In the genomic region with DNA sequence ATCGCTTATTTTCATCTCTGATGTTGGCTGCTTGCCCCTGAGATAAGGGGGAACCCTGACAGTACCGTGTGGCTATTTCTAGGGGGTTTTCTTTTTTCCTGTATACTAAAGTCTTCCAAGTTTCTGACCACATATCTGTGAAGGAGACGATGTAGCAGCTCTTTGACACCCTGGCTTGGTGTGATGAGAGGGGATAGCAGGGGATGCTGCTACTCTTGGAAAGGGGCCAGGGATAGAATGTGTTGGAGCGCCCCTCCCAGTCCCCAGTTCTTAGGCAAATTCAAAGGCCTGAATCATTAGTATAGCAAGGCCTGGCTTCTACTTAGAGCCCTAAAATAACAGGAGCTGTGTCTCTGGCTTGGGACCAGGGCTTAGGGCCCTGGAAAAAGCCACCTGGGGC, we compare ENCODE assay signal across 9 mouse cellular contexts. TPM values are rescaled to one million over a fixed set of nuclear protein-coding genes. Genes with fewer than 3 reads are reported as not detected.
DNase-seq lines count a peak whose midpoint lies in the region; ATAC-seq and TF ChIP-seq lines count a peak whose summit lies in the region.
"Had no signal": no experiment of that assay in that cellular context is flagged by ENCODE, and none has a peak within 500 bp of the region (broad histone marks: within the 10 kb centered on the region; RNA-seq: fewer than 3 reads in every experiment).

No protein-coding gene starts in this region.

- ATAC-seq in heart, embryonic 16.5 days (replicated peaks; ENCODE audit: extremely low read depth, insufficient read depth, low FRiP score), result peak; percentile 7; the same call in 1 of the 2 replicates
- peak; percentile 9; the same call in 1 of the 2 replicates for ATAC-seq in liver, postnatal 0 days

- no peaks in the 10 kb centered on the region for H3K79me2 ChIP-seq in heart, adult 2 months (replicated peaks; ENCODE audit: control insufficient read depth, insufficient read depth, low read length)

- no peak for TF ChIP-seq POLR2A in heart, adult 2 months (IDR thresholded peaks at IDR 0.05; ENCODE audit: insufficient read depth, low read depth, low read length)

- H3K4me2 ChIP-seq in heart, embryonic 16.5 days (ENCODE audit: low read depth, low read length), result peak overlapping the region; percentile 54
- peak overlapping the region; percentile 44 for H3K4me2 ChIP-seq in liver, postnatal 0 days (ENCODE audit: low read depth, low read length)

- H3K9me3 ChIP-seq in heart, embryonic 16.5 days (replicated peaks; ENCODE audit: control insufficient read depth, low read length), result no peaks in the 10 kb centered on the region
- no peaks in the 10 kb centered on the region for H3K9me3 ChIP-seq in liver, postnatal 0 days (ENCODE audit: low read length)

- TF ChIP-seq EP300 in heart, adult 2 months (IDR thresholded peaks at IDR 0.05; ENCODE audit: insufficient read depth, low read depth, low read length), result no peak
- no peak for TF ChIP-seq EP300 in liver, postnatal 0 days (IDR thresholded peaks at IDR 0.05; ENCODE audit: low read depth)

- no peak for DNase-seq in heart, adult 2 months
- DNase-seq in heart, postnatal 4 days, result no peak
- peak; percentile 26 for DNase-seq in ZHBTc4 (ENCODE audit: low read depth, low spot score)
- no peak for DNase-seq in liver, postnatal 0 days
- DNase-seq in right cerebral cortex, adult 18-20 months, result no peak
- no peak for DNase-seq in c-Kit-positive CD71-positive TER-119-positive erythroid progenitor cells, embryonic 14.5 days (ENCODE audit: low spot score)
- DNase-seq in ovary, postnatal 14 days (ENCODE audit: low spot score), result no peak

- peak overlapping the region; percentile 35; the same call in 1 of the 2 replicates for H3K4me3 ChIP-seq in heart, adult 2 months
- H3K4me3 ChIP-seq in heart, embryonic 16.5 days (ENCODE audit: low read length), result peak overlapping the region; percentile 4
- H3K4me3 ChIP-seq in liver, postnatal 0 days (ENCODE audit: low read depth, low read length), result no peak overlapping the region

- H3K36me3 ChIP-seq in heart, adult 2 months (ENCODE audit: control insufficient read depth, insufficient read depth, low read length), result peaks cover 12% of the 10 kb centered on the region
- H3K36me3 ChIP-seq in heart, embryonic 16.5 days (ENCODE audit: control insufficient read depth, insufficient read depth), result peaks cover 16% of the 10 kb centered on the region; the same call in 1 of the 2 replicates
- 0 out of 2 replicates have a peak, but pooled peaks cover 3% of the 10 kb centered on the region for H3K36me3 ChIP-seq in liver, postnatal 0 days (replicated peaks; ENCODE audit: insufficient read depth, low read length)

- peaks cover 20% of the 10 kb centered on the region for H3K4me1 ChIP-seq in heart, adult 2 months (ENCODE audit: control insufficient read depth, insufficient read depth, low read length)
- peaks cover 71% of the 10 kb centered on the region for H3K4me1 ChIP-seq in heart, embryonic 16.5 days (ENCODE audit: control insufficient read depth, insufficient read depth, low read length)
- peaks cover 17% of the 10 kb centered on the region for H3K4me1 ChIP-seq in liver, postnatal 0 days (ENCODE audit: insufficient read depth)

- peak overlapping the region; percentile 94 for H3K27ac ChIP-seq in heart, adult 2 months
- H3K27ac ChIP-seq in heart, embryonic 16.5 days (ENCODE audit: low read length), result peak overlapping the region; percentile 93
- H3K27ac ChIP-seq in liver, postnatal 0 days (ENCODE audit: low read depth), result peak overlapping the region; percentile 7; the same call in 1 of the 2 replicates

- WGBS in heart, adult 2 months, result 6% methylated on average over 4 of the region's 4 CpGs
- WGBS in heart, embryonic 16.5 days, result 7% methylated on average over 4 of the region's 4 CpGs
- WGBS in liver, postnatal 0 days (ENCODE audit: insufficient replicate concordance), result 23% methylated on average over 4 of the region's 4 CpGs

- TF ChIP-seq CTCF in heart, adult 2 months (IDR thresholded peaks at IDR 0.05), result no peak
- no peak for TF ChIP-seq CTCF in liver, postnatal 0 days (IDR thresholded peaks at IDR 0.05; ENCODE audit: low read depth)

- peak overlapping the region; percentile 43 for H3K9ac ChIP-seq in heart, adult 2 months (ENCODE audit: low read depth, low read length)
- peak overlapping the region; percentile 67 for H3K9ac ChIP-seq in heart, embryonic 16.5 days (ENCODE audit: low read length)
- H3K9ac ChIP-seq in liver, postnatal 0 days (replicated peaks), result 0 out of 2 replicates have a peak overlapping the region, but pooled peaks have one; percentile 16

- intact Hi-C loops in heart, adult 2 months (cut with DNase I), result loop anchor here (1.0 to 10.0 kb wide), 3 partner anchors 13 to 349 kb away; partner anchors contain the start of gene P4ha2

- no peaks in the 10 kb centered on the region for H3K27me3 ChIP-seq in heart, adult 2 months (ENCODE audit: control insufficient read depth, insufficient read depth, low read length)
- no peaks in the 10 kb centered on the region for H3K27me3 ChIP-seq in heart, embryonic 16.5 days (ENCODE audit: control insufficient read depth, insufficient read depth, low read length)
- no peaks in the 10 kb centered on the region for H3K27me3 ChIP-seq in liver, postnatal 0 days (ENCODE audit: insufficient read depth, low read length)

RNA-seq across cellular contexts. Expression of gene P4ha2, which starts 13.5 kb away (rescaled TPM):
- total RNA-seq in heart, adult 2 months (2021), result 10 to 100 TPM; 59.9 to 63.6 TPM
- 37.4 and 62.3 TPM in 2 replicates for polyA plus RNA-seq in heart, adult 2 months (2012; rRNA removed)
- total RNA-seq in heart, postnatal 4 days (2021), result 10 to 100 TPM; 24.6 to 28.1 TPM
- 53.3 and 61.1 TPM in 2 replicates for polyA plus RNA-seq in heart, embryonic 16.5 days (2015; fragmentation: Nextera tagmentation; extraction: Ambion mirVana)
- 2.4 and 2.7 TPM in 2 replicates for polyA plus RNA-seq in liver, postnatal 0 days (2015; fragmentation: Nextera tagmentation; extraction: Ambion mirVana)
- total RNA-seq: neutrophil, adult 5-6 weeks had no signal

RNA-seq across cellular contexts. Expression of gene Pdlim4, which starts 44.5 kb away (rescaled TPM):
- total RNA-seq in heart, adult 2 months (2021), result 10 to 100 TPM; 30.8 to 33.8 TPM
- polyA plus RNA-seq in heart, adult 2 months (2012; rRNA removed), result 57.6 and 58.2 TPM in 2 replicates
- total RNA-seq in heart, postnatal 4 days (2021), result 10 to 100 TPM; 25.4 to 26.8 TPM
- polyA plus RNA-seq in heart, embryonic 16.5 days (2015; fragmentation: Nextera tagmentation; extraction: Ambion mirVana), result 16.0 and 26.4 TPM in 2 replicates
- polyA plus RNA-seq in liver, postnatal 0 days (2015; fragmentation: Nextera tagmentation; extraction: Ambion mirVana), result 4.0 TPM in 2 replicates

Comparison
In these comparisons a context has a peak if more than half of its experiments do, and no peak if none do; other contexts are left out.
1. H3K27ac ChIP-seq: peak in every context shown above with its lines; median percentile 94 in heart, adult 2 months; 93 in heart, embryonic 16.5 days; 7 in liver, postnatal 0 days.
2. H3K9ac ChIP-seq: peak in every context shown above with its lines; median percentile 67 in heart, embryonic 16.5 days; 43 in heart, adult 2 months; 16 in liver, postnatal 0 days.
3. RNA of gene P4ha2, which starts 13.5 kb away (polyA plus RNA-seq): 53.3 to 61.1 TPM in heart, embryonic 16.5 days and 37.4 to 62.3 TPM in heart, adult 2 months; 2.4 to 2.7 TPM in liver, postnatal 0 days; every median in the first group is over 10 times any median in the second.